In the genomic region with DNA sequence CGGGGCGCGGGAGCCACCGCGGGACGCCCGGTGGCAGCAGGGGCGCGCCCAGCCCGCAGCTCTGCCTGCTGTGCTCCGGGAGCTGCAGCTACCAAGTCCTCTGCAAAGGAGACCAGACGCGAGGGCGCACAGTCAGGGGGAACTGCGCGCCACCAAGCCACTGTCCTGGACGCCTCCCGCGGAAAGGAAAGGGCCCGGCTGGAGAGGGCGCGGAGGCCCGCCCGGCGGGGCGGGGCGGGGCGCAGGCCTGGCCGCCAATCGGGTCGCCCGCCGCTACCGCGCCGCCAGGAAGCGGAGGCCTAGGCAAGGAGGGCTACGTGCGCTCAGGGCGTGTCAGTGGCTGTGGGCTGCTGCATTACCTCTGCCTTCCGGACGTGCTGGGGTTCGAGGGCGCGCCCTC, we compare ENCODE assay signal across 7 mouse cellular contexts.
DNase-seq lines count a peak whose midpoint lies in the region; ATAC-seq and TF ChIP-seq lines count a peak whose summit lies in the region.
"Not testable (repeated sequence)": the region's sequence is repeated elsewhere in the genome, so short reads cannot be mapped to it uniquely, and the experiment has no call there.

No protein-coding gene starts in this region.

- H3K36me3 ChIP-seq in embryonic facial prominence, embryonic 10.5 days (replicated peaks); intestine, embryonic 16.5 days (ENCODE audit: control insufficient read depth, insufficient read depth, low read length); limb, embryonic 14.5 days (ENCODE audit: control insufficient read depth, insufficient read depth, low read length); lung, embryonic 14.5 days (ENCODE audit: insufficient read depth); small intestine, adult 2 months (ENCODE audit: control insufficient read depth, insufficient read depth, low read length): not testable (repeated sequence)

- peak; percentile 55; the same call in 1 of the 2 replicates for ATAC-seq in intestine, embryonic 16.5 days
- not testable (repeated sequence) for ATAC-seq in limb, embryonic 14.5 days (ENCODE audit: low FRiP score, low read depth); lung, embryonic 14.5 days (ENCODE audit: insufficient read depth)

- H3K4me2 ChIP-seq in intestine, embryonic 16.5 days (ENCODE audit: low read depth, low read length) = peak overlapping the region; percentile 16; the same call in 1 of the 2 replicates
- not testable (repeated sequence) for H3K4me2 ChIP-seq in limb, embryonic 14.5 days (replicated peaks; ENCODE audit: low read depth, low read length, severe bottlenecking)
- H3K4me2 ChIP-seq in lung, embryonic 14.5 days = peak overlapping the region; percentile 48

- H3K9me3 ChIP-seq in embryonic facial prominence, embryonic 10.5 days; intestine, embryonic 16.5 days (ENCODE audit: control insufficient read depth, low read length); limb, embryonic 14.5 days (ENCODE audit: control insufficient read depth, low read length); lung, embryonic 14.5 days (ENCODE audit: low read depth, low read length): not testable (repeated sequence)

- TF ChIP-seq CTCF in lung, embryonic 14.5 days (IDR thresholded peaks at IDR 0.05; ENCODE audit: low read depth); small intestine, adult 2 months (IDR thresholded peaks at IDR 0.05; ENCODE audit: extremely low read depth, insufficient read length, insufficient replicate concordance, low read depth, low read length): not testable (repeated sequence)

- intact Hi-C loops in heart, postnatal 10 days (cut with DNase I) = not testable (repeated sequence)

- peak overlapping the region; percentile 48 for H3K4me3 ChIP-seq in embryonic facial prominence, embryonic 10.5 days
- H3K4me3 ChIP-seq in intestine, embryonic 16.5 days (ENCODE audit: low read length) = peak overlapping the region; percentile 41
- peak overlapping the region; percentile 19; the same call in 1 of the 2 replicates for H3K4me3 ChIP-seq in limb, embryonic 14.5 days (replicated peaks; ENCODE audit: low read length)
- H3K4me3 ChIP-seq in lung, embryonic 14.5 days (ENCODE audit: low read depth, low read length) = peak overlapping the region; percentile 33
- peak overlapping the region; percentile 62 for H3K4me3 ChIP-seq in small intestine, adult 2 months (ENCODE audit: low read depth, low read length)

- peak; percentile 9 for DNase-seq in embryonic facial prominence, embryonic 10.5 days (ENCODE audit: low spot score)
- DNase-seq in heart, adult 18-20 months = peak; percentile 2 to 11
- DNase-seq in heart, postnatal 10 days = peak; percentile 4 to 13
- not testable (repeated sequence) for DNase-seq in limb, embryonic 14.5 days (ENCODE audit: low spot score)
- DNase-seq in lung, embryonic 14.5 days = peak; percentile 16

- H3K9ac ChIP-seq in intestine, embryonic 16.5 days (ENCODE audit: low read depth, low read length) = peak overlapping the region; percentile 53
- H3K9ac ChIP-seq in limb, embryonic 14.5 days (ENCODE audit: low read depth, low read length, severe bottlenecking); lung, embryonic 14.5 days: not testable (repeated sequence)

- not testable (repeated sequence) for H3K4me1 ChIP-seq in embryonic facial prominence, embryonic 10.5 days; intestine, embryonic 16.5 days (ENCODE audit: control insufficient read depth, insufficient read depth, low read length); limb, embryonic 14.5 days (ENCODE audit: control insufficient read depth, insufficient read depth, low read length); lung, embryonic 14.5 days (ENCODE audit: insufficient read depth); small intestine, adult 2 months (ENCODE audit: control insufficient read depth, insufficient read depth, insufficient read length, low read length)

- not testable (repeated sequence) for H3K27me3 ChIP-seq in embryonic facial prominence, embryonic 10.5 days (replicated peaks; ENCODE audit: low read depth, poor library complexity, severe bottlenecking); intestine, embryonic 16.5 days (replicated peaks; ENCODE audit: control insufficient read depth, insufficient read depth, low read length); limb, embryonic 14.5 days (ENCODE audit: control insufficient read depth, insufficient read depth, low read length); lung, embryonic 14.5 days (ENCODE audit: insufficient read depth, low read length); small intestine, adult 2 months (ENCODE audit: control insufficient read depth, insufficient read depth, low read length)

- not testable (repeated sequence) for H3K27ac ChIP-seq in embryonic facial prominence, embryonic 10.5 days (replicated peaks); intestine, embryonic 16.5 days (ENCODE audit: low read length); limb, embryonic 14.5 days (replicated peaks; ENCODE audit: low read depth, low read length); lung, embryonic 14.5 days (ENCODE audit: low read depth); small intestine, adult 2 months (ENCODE audit: insufficient read depth, low read depth, low read length)

- 8% methylated on average over 41 of the region's 45 CpGs for WGBS in embryonic facial prominence, embryonic 10.5 days
- WGBS in intestine, embryonic 16.5 days = 3% methylated on average over 26 of the region's 45 CpGs
- 12% methylated on average over 6 of the region's 45 CpGs for WGBS in limb, embryonic 14.5 days
- WGBS in lung, embryonic 14.5 days = 4% methylated on average over 26 of the region's 45 CpGs
- 12% methylated on average over 33 of the region's 45 CpGs for WGBS in small intestine, adult 2 months

- not testable (repeated sequence) for TF ChIP-seq POLR2A in limb, embryonic 14.5 days (IDR thresholded peaks at IDR 0.05; ENCODE audit: borderline replicate concordance, extremely low read depth, insufficient read depth, insufficient read length); small intestine, adult 2 months (IDR thresholded peaks at IDR 0.05; ENCODE audit: low read depth, low read length)
